Mouse (Mus musculus): ENCODE results near the gene Rxfp2.

DNA sequence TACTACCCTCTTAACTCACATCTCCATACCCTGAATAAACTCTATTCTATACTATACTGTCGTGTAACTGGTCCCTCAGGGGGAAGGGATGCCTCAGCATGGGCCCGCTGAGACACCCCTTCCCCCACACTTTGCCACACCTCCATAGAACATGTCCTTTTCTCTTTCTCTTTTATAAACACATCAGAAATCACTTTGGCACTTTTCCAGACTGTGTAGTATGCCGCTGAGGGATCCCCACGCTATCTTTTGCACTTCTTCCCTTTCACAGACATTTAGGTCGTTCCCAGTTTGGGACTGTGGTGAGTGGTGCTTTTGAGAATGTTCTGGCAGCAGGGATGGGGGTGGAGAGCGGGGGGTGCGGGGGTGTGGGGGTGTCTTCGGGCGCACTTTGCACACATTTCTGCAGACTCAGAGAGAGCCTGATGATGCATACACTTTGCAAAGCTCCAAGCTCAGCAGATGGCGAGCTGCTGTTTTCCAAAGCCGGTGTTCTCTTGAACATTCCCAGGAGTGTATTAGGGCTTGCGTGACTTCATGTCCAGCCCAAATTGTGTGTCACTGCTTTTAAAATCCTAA is 8.1 kb downstream of the Rxfp2 start:
- TF ChIP-seq CTCF (IDR thresholded peaks at IDR 0.05; ENCODE audit: borderline replicate concordance, insufficient read depth, low read length) (no peak), POLR2A (IDR thresholded peaks at IDR 0.05; ENCODE audit: low read depth, low read length) (no peak)
